Mouse (Mus musculus): ENCODE data around the gene Flnc. TPM values are rescaled to one million over a fixed set of nuclear protein-coding genes. Genes with fewer than 3 reads are reported as not detected.

Flnc gene
- polyA plus RNA-seq, 1 experiment from 2014 or later = 17.9 TPM

- Histone ChIP-seq H3K27ac (ENCODE audit: low read length) (no peak overlapping the region), H3K9ac (replicated peaks; ENCODE audit: low read depth, low read length) (no peak overlapping the region), H3K27me3 (ENCODE audit: control insufficient read depth, insufficient read depth, low read length) (no peaks in the 10 kb centered on the region), H3K9me3 (ENCODE audit: control insufficient read depth, low read depth, low read length) (no peaks in the 10 kb centered on the region), H3K4me2 (replicated peaks; ENCODE audit: low read depth, low read length) (no peak overlapping the region), H3K4me1 (ENCODE audit: control insufficient read depth, insufficient read depth, low read length) (no peaks in the 10 kb centered on the region), H3K36me3 (ENCODE audit: control insufficient read depth, insufficient read depth, low read length) (peaks cover 68% of the 10 kb centered on the region), H3K4me3 (ENCODE audit: low read depth, low read length) (no peak overlapping the region)
- ATAC-seq (ENCODE audit: insufficient number of reproducible peaks, insufficient read depth, low FRiP score, low read depth) = no peak
- WGBS = 97% methylated on average over 6 of the region's 6 CpGs
Measured at GRCm38 (mm10) chr6:29450667-29451066, 17.6 kb downstream of the Flnc start.

- H3K4me1 ChIP-seq (ENCODE audit: control insufficient read depth, insufficient read depth, low read length) = no peaks in the 10 kb centered on the region
- H3K36me3 ChIP-seq (ENCODE audit: control insufficient read depth, insufficient read depth, low read length) = peaks cover 30% of the 10 kb centered on the region
- 57% methylated on average over 7 of the region's 7 CpGs for WGBS
- H3K9ac ChIP-seq (replicated peaks; ENCODE audit: low read depth, low read length) = no peak overlapping the region
- H3K4me3 ChIP-seq (ENCODE audit: low read depth, low read length) = no peak overlapping the region
- ATAC-seq (ENCODE audit: insufficient number of reproducible peaks, insufficient read depth, low FRiP score, low read depth) = no peak
- no peaks in the 10 kb centered on the region for H3K9me3 ChIP-seq (ENCODE audit: control insufficient read depth, low read depth, low read length)
- no peak overlapping the region for H3K4me2 ChIP-seq (replicated peaks; ENCODE audit: low read depth, low read length)
- H3K27me3 ChIP-seq (ENCODE audit: control insufficient read depth, insufficient read depth, low read length) = no peaks in the 10 kb centered on the region
- H3K27ac ChIP-seq (ENCODE audit: low read length) = no peak overlapping the region
Measured at GRCm38 (mm10) chr6:29461502-29461901, 28.4 kb downstream of the Flnc start.

GRCm38 (mm10) chr6:29463388-29463787, 30.3 kb downstream of the Flnc start:
- Histone ChIP-seq H3K36me3 (ENCODE audit: control insufficient read depth, insufficient read depth, low read length) (peaks cover 22% of the 10 kb centered on the region), H3K4me2 (replicated peaks; ENCODE audit: low read depth, low read length) (no peak overlapping the region), H3K27me3 (ENCODE audit: control insufficient read depth, insufficient read depth, low read length) (no peaks in the 10 kb centered on the region), H3K4me1 (ENCODE audit: control insufficient read depth, insufficient read depth, low read length) (no peaks in the 10 kb centered on the region; the same call in 1 of the 2 replicates), H3K9me3 (ENCODE audit: control insufficient read depth, low read depth, low read length) (no peaks in the 10 kb centered on the region), H3K9ac (replicated peaks; ENCODE audit: low read depth, low read length) (no peak overlapping the region), H3K27ac (ENCODE audit: low read length) (no peak overlapping the region), H3K4me3 (ENCODE audit: low read depth, low read length) (no peak overlapping the region)
- 78% methylated on average over 3 of the region's 3 CpGs for WGBS
- no peak for ATAC-seq (ENCODE audit: insufficient number of reproducible peaks, insufficient read depth, low FRiP score, low read depth)

GRCm38 (mm10) chr6:29467583-29468354, 34.7 kb downstream of the Flnc start, which contains the start of gene Atp6v1f:
TSS of gene Atp6v1f (plus strand) at chr6:29467718.
- Histone ChIP-seq H3K27ac (ENCODE audit: low read length) (peak within 1 kb of the TSS; percentile 39; the same call in 1 of the 2 replicates), H3K4me2 (replicated peaks; ENCODE audit: low read depth, low read length) (peak within 1 kb of the TSS; percentile 64), H3K36me3 (ENCODE audit: control insufficient read depth, insufficient read depth, low read length) (peaks cover 8% of the 10 kb centered on the region), H3K4me1 (ENCODE audit: control insufficient read depth, insufficient read depth, low read length) (peaks cover 7% of the 10 kb centered on the region; the same call in 1 of the 2 replicates), H3K4me3 (ENCODE audit: low read depth, low read length) (peak within 1 kb of the TSS; percentile 68), H3K9me3 (ENCODE audit: control insufficient read depth, low read depth, low read length) (no peaks in the 10 kb centered on the region), H3K27me3 (ENCODE audit: control insufficient read depth, insufficient read depth, low read length) (no peaks in the 10 kb centered on the region), H3K9ac (replicated peaks; ENCODE audit: low read depth, low read length) (peak within 1 kb of the TSS; percentile 52)
- under 1% methylated on average over 39 of the region's 39 CpGs for WGBS
- ATAC-seq (ENCODE audit: insufficient number of reproducible peaks, insufficient read depth, low FRiP score, low read depth) = peak; percentile 92

- peak overlapping the region; percentile 68 for H3K4me3 ChIP-seq (ENCODE audit: low read depth, low read length)
- peaks cover 8% of the 10 kb centered on the region for H3K36me3 ChIP-seq (ENCODE audit: control insufficient read depth, insufficient read depth, low read length)
- 0 out of 2 replicates have a peak overlapping the region, but pooled peaks have one; percentile 52 for H3K9ac ChIP-seq (replicated peaks; ENCODE audit: low read depth, low read length)
- WGBS = 87% methylated on average over 3 of the region's 3 CpGs
- no peaks in the 10 kb centered on the region for H3K9me3 ChIP-seq (ENCODE audit: control insufficient read depth, low read depth, low read length)
- no peaks in the 10 kb centered on the region for H3K27me3 ChIP-seq (ENCODE audit: control insufficient read depth, insufficient read depth, low read length)
- H3K4me2 ChIP-seq (replicated peaks; ENCODE audit: low read depth, low read length) = peak overlapping the region; percentile 64
- H3K4me1 ChIP-seq (ENCODE audit: control insufficient read depth, insufficient read depth, low read length) = peaks cover 7% of the 10 kb centered on the region; the same call in 1 of the 2 replicates
- no peak for ATAC-seq (ENCODE audit: insufficient number of reproducible peaks, insufficient read depth, low FRiP score, low read depth)
- no peak overlapping the region for H3K27ac ChIP-seq (ENCODE audit: low read length)
Measured at GRCm38 (mm10) chr6:29468851-29469250, 35.8 kb downstream of the Flnc start.

- H3K4me1 ChIP-seq (ENCODE audit: control insufficient read depth, insufficient read depth, low read length) = peaks cover 7% of the 10 kb centered on the region; the same call in 1 of the 2 replicates
- WGBS = 91% methylated on average over 4 of the region's 4 CpGs
- no peaks in the 10 kb centered on the region for H3K27me3 ChIP-seq (ENCODE audit: control insufficient read depth, insufficient read depth, low read length)
- no peaks in the 10 kb centered on the region for H3K9me3 ChIP-seq (ENCODE audit: control insufficient read depth, low read depth, low read length)
- H3K36me3 ChIP-seq (ENCODE audit: control insufficient read depth, insufficient read depth, low read length) = peaks cover 8% of the 10 kb centered on the region
- H3K9ac ChIP-seq (replicated peaks; ENCODE audit: low read depth, low read length) = no peak within 1 kb of the TSS
- ATAC-seq (ENCODE audit: insufficient number of reproducible peaks, insufficient read depth, low FRiP score, low read depth) = no peak
- no peak within 1 kb of the TSS for H3K27ac ChIP-seq (ENCODE audit: low read length)
- no peak within 1 kb of the TSS for H3K4me2 ChIP-seq (replicated peaks; ENCODE audit: low read depth, low read length)
- H3K4me3 ChIP-seq (ENCODE audit: low read depth, low read length) = no peak within 1 kb of the TSS
Measured at GRCm38 (mm10) chr6:29471137-29471536, 38.1 kb downstream of the Flnc start, which contains the start of gene Atp6v1fnb. TSS of gene Atp6v1fnb (plus strand) at chr6:29471437.

- H3K9ac ChIP-seq (replicated peaks; ENCODE audit: low read depth, low read length) = no peak overlapping the region; the same call in 1 of the 2 replicates
- no peaks in the 10 kb centered on the region for H3K9me3 ChIP-seq (ENCODE audit: control insufficient read depth, low read depth, low read length)
- H3K36me3 ChIP-seq (ENCODE audit: control insufficient read depth, insufficient read depth, low read length) = peaks cover 8% of the 10 kb centered on the region
- 5% methylated on average over 33 of the region's 33 CpGs for WGBS
- H3K27me3 ChIP-seq (ENCODE audit: control insufficient read depth, insufficient read depth, low read length) = no peaks in the 10 kb centered on the region
- peaks cover under 1% of the 10 kb centered on the region; the same call in 1 of the 2 replicates for H3K4me1 ChIP-seq (ENCODE audit: control insufficient read depth, insufficient read depth, low read length)
- H3K27ac ChIP-seq (ENCODE audit: low read length) = no peak overlapping the region
- peak; percentile 93 for ATAC-seq (ENCODE audit: insufficient number of reproducible peaks, insufficient read depth, low FRiP score, low read depth)
- peak overlapping the region; percentile 52 for H3K4me2 ChIP-seq (replicated peaks; ENCODE audit: low read depth, low read length)
- peak overlapping the region; percentile 34 for H3K4me3 ChIP-seq (ENCODE audit: low read depth, low read length)
Measured at GRCm38 (mm10) chr6:29473941-29474691, 41.1 kb downstream of the Flnc start.

GRCm38 (mm10) chr6:29474736-29475135, 41.7 kb downstream of the Flnc start:
- Histone ChIP-seq H3K9me3 (ENCODE audit: control insufficient read depth, low read depth, low read length) (no peaks in the 10 kb centered on the region), H3K9ac (replicated peaks; ENCODE audit: low read depth, low read length) (no peak overlapping the region), H3K27me3 (ENCODE audit: control insufficient read depth, insufficient read depth, low read length) (no peaks in the 10 kb centered on the region), H3K4me2 (replicated peaks; ENCODE audit: low read depth, low read length) (peak overlapping the region; percentile 52; the same call in 1 of the 2 replicates), H3K36me3 (ENCODE audit: control insufficient read depth, insufficient read depth, low read length) (peaks cover 8% of the 10 kb centered on the region), H3K4me3 (ENCODE audit: low read depth, low read length) (no peak overlapping the region), H3K27ac (ENCODE audit: low read length) (no peak overlapping the region), H3K4me1 (ENCODE audit: control insufficient read depth, insufficient read depth, low read length) (no peaks in the 10 kb centered on the region)
- WGBS = 70% methylated on average over 2 of the region's 2 CpGs
- no peak for ATAC-seq (ENCODE audit: insufficient number of reproducible peaks, insufficient read depth, low FRiP score, low read depth)
